Mouse (Mus musculus) left cerebral cortex, adult 11 months (tissue): Measurements from ENCODE around the gene Hibadh.

Experiments
- DNase-seq: peaks from one replicate; pipeline ENCODE4 v3.0.0; 2022; ENCODE audit warnings: low spot score

Gene Hibadh

DNA sequence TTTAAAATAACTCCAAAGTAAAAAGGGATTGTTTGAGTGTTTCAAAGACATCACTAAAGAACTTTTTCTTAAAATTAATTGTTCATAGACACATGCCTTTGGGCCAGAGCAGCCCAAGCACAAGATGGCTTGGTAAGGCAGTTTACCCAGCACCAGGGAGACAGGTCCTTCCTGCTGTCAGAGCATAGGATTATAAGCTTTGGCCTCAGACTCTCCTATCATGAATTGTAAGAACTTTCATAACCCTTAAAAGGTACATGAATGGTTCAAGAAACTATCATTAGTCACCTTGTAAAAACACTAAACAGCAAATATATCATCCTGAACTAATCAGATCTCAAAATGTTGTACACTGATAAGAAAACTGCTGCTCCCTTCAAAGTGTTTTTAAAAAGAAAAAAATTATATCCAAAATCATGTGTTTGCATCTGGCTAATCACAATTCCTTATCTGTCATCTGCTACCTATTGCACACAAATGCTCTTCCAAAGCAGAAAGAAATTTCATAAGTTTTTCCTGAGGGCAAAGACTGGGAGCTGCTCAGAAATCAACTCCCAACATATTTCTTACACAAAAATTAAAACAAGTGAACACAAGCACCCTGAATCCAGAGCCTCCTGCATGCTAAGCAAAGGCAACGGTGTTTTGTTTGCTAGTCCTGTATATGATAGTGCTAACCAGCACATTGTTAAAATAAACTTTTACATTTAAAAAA lies 1.6 kb downstream of the Hibadh start:
- DNase-seq: no peak

DNA sequence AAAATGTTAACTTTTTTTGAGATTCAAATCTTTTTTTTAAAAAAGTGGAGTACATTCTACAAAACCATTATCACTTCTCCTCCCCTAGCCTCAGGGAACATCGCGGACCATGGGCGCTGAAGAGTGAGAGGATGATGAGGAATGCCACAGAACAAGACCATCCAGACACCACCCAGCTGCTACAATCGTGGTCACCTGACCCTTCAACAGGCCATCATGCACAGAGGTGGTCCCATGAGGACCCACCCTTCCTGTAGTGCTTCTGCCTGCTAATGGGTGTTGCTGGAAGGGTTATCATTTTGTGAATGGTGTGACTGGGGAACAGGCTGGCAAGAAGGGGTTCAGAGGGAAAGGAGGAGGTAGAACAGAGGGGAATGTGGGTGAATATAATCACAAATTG lies 2.9 kb downstream of the Hibadh start:
- DNase-seq: no peak

DNA sequence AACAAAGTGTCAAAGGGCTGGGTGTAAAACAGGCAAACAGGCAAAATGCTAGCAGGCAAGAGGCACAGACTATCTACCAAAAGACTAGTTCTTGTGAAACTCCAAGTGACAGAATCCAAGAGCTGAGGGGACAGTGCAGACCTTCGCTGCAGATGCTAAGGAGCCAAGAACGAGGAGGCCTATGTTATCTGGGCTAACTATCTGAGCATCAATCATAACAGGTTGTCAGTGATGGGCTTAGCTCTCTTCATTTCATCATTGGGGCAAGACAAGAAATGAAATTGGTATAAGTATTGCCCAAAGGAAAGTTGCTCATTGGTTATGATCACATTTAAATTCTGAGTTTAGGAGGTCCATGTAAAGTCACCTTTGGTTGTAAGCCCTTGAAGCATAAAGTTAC lies 4.8 kb downstream of the Hibadh start:
- no peak for DNase-seq

DNA sequence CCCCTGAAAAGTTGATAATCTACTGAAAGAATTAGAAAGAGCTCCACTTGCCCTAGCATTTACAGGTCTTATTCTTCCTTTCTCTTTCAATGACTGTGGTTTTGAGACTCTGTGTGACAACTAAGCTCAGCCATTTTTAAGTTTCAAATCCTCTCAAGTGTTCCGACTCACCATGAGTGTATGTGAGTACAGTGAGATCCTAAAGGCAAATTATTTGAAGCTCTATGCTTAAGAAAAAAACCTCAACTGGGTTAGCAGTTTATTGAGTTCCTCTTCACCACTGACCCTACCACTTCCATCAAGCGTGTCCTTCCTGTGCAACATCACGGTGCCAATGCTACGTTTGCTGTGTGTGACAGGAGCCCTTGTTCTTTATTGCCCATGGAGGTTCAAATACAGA lies 9.6 kb downstream of the Hibadh start:
- no peak for DNase-seq

DNA sequence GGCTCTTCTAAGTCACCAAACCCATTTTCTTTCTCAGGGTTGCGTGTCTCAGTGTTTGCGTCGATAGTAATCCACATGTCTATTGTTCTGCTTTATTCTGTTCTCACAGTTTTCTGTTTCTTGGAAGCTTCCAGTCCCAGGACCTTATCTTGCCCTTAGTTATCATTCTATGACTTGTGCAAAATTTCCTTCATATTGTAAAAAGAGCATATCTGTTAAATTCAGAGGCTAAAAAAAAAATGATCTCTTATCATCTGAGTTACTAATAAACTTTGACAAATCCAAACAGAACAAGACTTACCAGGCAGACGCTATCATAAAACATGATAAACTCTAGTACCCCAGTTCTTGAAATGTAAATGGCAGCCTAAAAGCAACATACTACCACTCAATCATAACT lies 11.0 kb downstream of the Hibadh start:
- DNase-seq: no peak

DNA sequence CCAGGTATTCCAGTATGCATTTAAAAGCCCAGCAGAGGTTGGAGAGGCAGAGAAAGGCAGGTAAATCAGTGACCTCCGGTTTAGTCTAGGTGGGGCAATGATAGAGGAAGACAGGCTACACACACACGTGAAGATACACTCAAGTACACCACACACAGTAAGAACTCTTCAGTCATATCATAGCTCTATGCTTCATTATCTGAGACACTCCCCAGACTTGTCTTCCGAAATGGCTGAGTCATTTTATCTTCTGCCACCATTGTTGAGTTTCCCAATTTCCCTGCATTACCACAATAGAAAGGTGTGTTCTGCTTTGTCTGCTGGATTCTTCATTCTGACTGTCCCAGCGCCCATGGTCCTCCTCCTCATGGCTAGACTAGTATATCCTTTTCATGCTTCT lies 13.5 kb downstream of the Hibadh start:
- no peak for DNase-seq

DNA sequence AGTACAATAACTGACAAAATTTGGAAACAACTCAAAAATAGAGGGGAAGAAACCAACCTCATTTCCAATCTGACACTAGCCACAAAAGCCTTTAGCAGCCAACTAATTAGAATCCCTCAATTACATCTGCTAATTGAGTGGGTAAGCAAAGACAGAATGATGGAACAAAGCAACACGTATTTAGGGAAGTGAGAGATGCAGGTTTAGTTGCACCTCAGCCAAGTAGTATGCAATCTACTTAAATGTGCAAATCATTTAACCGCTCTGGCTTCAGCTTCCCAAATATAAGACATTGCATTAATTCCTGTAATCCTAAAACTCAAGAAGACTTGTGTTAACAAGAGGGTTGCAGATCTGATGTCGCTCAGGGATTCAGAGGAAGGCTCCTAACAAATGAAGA lies 16.4 kb downstream of the Hibadh start:
- DNase-seq: no peak

DNA sequence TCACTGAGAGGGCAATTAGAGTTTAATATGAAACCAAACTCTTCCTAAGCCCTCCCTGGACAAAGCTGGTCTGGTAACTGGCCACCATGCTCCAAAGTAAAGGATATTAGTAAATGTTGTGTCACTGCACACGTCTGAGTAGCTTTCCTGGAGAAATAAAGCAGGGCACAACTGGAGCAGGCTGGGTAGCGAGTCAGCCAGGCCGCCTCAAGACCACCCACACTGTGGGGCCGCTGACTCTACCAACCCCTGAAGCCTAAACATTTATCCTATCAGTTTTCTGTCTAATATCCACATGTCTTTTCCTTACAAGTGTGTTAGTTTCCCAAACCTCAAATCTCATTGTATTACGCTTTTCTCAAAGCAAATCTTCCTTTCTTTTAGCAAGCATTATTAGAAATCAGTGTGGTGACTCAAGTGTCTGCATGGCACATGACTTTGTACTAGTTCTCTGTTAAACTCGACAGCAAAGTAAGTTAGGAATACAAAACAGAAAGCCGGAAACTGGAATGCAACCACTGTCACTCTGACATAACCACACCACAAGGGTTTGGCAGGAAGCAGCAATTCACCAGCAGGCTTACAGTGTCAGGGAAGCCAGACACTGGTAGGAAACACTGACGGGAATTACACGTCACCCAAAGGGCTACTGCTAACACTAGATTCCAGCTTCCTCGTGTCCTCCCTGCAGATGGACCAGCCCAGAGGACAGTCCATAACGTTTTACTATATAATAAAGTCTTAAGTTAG lies 18.3 kb downstream of the Hibadh start:
- no peak for DNase-seq

DNA sequence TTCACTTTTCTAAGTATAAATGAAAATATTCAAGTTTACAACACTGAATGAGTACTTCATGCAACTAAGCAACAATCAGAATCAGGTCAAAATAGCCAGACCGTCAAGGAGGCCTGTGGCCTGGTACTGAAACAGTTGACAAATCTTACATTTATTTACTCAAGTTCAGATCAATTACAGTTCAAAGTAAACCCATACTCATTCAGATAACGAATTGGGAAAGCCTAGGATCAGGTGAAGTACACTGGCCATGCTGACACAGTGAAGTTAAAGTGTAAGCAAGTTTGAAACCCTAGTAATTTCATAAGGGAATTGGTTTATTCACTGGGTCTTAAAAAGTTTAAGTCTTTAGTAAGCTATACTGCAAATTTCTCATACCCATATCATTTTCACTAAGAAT lies 20.1 kb downstream of the Hibadh start:
- DNase-seq: no peak

DNA sequence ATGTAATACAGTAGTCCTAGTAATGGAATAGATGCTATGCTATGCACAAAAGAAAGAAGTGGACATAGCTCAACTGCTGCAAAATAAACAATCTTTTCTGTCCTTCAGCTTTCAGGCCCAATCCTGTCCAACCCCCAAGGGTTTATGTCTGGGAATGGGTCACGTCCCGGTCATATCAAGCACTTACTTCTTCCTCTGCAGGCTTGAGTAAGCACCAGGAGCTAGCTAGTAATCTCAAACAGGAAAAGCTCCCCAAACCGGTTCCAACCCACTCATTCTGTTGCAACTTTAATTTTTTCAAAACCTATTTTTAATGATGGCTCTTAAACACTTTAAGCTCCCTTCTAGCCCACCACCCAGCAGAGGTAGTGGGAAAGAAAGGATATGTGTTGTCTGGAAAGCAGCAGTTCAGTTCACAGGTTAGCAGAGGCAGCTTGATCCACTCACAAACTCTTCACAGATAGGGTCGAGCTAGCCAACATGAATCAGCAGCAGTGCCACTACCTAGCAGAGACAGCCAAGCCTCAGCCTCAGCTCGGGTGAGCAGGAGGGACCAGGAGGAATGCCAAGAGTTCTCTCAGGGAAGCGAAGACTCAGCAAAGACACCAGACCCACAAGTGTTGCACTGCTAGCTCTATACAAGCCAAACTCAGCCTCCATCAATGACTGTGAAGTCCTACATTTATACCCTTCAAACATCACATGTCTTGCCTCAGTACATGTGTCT lies 30.4 kb downstream of the Hibadh start:
- DNase-seq: no peak

DNA sequence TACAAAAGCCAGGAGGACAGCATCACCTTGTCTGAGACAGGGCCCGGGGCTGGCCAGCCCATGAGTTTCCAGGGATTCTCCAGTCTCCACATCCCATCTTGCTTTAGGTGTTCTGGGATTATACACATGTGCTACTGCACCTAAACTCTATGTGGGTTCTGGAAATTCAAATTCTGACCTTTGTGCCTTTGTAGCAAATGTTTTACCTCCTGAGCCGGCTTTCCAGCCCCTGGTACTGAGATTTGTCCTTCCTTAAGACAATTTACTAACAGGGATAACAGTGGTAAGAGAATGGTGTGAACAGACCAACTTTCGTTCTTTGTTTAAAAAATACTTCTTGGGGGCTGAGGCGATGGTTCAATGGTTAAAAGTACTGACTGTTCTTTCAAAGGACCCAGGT lies 32.1 kb downstream of the Hibadh start:
- no peak for DNase-seq

DNA sequence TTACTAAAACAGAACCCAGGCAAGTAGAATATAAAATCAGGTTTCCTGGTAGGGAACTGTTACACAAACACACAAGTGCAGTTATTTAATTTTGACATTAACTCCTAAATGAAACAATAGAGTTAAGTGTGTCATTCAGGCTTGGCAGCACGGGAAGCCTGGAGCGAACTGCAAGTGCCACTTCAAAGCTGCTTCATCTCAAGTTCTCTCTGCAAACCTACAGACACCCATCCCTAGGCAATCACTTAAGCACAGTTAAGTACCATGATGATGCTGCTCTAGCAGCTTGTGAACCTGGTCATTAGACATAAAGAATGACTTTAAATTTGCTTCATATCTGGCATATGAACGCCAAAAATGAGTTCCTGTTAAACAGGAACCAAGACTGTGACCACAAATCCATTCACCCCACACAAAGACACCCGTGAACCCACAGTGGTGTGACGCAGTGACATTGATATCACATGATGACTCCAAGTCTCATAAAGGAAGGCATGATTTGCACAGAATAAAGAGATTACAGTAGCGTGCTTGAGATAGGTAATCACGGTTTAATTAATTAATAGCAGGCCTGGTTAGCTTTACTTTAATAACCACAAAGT lies 33.3 kb downstream of the Hibadh start:
- DNase-seq: no peak

DNA sequence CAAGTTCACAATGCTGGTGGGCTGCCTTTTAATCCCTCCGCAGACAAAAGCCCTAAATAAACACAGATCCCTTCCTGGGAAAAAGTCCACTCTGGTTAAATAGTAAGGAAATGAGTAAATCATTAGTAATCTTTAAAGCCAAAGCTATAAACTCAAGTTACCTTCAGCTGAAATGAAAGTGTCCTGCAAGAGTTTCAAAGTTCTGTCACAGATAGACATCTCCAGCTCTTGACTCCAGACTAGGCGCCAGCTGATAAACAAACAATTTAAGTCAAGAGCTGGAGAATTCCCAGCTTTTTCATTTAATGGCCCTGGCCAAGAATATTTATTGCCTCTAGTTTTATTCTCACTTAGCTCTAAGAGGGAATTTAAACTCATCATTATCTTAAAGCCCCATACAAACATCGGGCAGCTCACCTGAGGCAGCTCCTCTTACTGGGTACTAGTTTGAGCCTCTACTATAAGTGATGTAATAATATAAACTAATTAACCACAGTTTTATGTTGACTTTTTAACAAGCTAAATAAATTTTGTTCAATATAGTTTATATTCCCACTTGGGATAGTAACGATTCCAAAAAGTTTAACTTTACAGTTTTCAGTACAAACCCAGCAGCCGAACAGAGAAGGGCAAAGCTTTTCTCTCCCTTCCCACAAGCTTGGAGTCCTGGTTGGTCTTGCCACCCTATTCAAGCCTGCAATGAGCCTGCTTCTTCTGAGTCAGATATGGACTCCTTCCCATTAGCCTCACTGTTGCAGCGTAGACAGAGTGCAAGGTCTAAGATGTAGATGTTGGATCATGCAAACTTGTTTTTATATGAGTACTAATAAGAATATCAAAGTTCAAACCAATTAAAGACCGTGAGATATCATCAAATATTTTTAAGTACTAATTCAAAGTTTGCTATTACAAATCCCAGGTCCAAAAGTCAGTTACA lies 38.2 kb downstream of the Hibadh start:
- DNase-seq: no peak

DNA sequence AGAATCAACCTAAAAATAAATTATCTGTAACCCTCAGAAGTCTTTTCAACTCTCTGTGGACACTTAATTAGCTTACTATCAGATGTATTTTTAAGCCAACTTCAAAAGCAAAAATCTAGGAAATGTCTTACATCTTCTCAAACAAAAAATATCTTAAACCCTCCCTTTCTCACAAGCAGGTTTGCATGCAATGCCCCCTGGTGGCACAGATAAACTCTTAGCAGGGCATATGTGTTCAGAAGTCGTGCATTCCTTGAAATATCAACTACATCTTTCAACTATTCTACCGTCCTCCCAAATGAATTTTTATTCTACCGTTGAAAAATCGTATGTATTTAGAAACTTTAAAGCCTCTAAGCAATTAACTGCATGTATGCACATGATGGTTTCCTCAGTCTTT lies 39.1 kb downstream of the Hibadh start:
- peak; percentile 4 for DNase-seq

DNA sequence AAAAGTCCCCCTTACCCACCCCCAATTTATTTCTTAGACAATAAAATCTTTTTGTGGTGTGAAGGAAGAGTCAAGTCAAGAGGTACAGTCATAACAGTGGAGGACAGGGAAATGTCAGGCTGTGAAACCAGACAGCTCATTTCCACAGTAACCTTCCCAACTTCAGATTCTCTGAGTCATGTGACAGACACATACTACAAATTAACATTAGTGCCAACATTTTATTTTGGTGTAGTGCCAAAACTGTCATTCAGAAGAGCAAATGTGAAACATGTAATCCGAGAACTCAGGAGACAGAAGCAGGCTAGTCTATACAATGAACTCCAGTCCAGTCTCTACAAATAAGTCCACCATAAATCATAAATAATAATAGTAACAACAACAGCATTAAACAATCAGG lies 45.4 kb downstream of the Hibadh start:
- DNase-seq: no peak

DNA sequence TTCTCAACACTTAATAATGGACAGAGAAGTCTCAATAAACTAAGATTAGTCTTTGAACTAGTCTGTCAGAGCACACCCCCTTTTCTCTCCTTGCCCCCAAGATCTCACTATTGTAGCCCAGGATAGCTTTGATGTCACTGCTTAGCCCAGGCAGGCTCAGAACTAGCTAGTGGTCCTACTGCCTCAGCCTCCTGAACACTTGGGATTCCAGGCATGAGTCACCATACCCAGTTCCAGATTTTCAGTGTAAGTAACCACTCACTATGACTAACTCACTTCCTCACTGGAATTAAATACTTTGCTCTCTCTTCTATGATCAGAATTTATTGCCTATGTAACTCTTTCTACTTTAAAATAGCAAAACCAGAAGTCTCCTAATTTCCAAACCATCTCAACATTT lies 53.6 kb downstream of the Hibadh start:
- DNase-seq: no peak

DNA sequence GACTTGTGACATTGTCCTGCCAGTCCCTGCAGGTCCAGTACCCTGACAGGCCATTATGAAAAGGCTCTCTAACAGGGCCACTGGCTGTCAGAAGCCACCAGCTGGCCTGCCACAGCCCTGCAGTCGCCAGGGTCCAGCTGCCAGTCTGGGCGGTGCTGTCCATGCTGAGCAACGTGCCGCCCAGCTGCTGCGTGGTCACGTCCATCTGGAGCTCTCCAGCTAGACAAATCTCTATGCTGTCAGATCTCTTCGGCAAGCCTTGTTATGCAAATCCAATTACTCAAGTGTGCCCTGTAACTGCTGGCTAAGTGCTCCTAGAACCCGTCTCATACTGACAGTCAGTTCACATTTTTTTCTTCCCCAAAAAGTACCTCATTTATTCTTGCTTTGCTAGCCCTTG lies 55.8 kb downstream of the Hibadh start:
- peak; percentile 19 for DNase-seq

DNA sequence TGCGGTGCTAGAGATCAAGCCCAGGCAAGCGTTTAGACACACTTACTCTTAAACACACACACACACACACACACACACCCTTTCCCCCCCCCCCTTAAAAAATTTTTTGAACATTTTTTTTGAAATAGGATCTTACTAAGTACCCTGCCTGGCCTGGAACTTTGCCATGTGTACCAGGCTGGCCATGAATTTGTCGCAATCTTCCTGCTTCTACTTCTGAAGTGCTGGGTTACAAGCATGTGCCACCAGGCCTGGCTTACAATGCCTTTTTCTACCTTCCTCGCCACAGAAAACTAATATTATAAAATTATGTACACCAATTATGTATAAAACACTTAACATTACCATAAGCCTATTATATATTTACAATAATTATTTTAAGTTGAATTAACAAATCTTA lies 59.1 kb downstream of the Hibadh start:
- DNase-seq: no peak

DNA sequence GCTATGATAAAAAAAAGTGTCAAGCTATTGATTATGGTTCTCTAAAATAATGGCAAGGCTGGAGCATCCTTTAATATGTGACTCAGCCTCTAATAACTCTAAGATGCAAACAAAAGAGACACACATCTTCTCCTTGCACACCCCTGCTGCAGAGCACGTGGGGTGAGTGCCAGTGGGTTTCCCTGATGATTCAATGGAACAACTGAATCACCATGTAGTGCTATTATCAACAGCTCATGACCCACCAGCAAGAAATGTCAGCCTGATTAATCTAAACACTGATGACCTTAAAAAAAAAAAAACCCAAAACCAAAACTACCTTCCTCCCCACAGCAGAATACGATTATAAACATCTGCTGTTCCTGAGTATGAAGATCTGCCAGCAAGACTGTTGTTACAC lies 61.9 kb downstream of the Hibadh start:
- DNase-seq: no peak

DNA sequence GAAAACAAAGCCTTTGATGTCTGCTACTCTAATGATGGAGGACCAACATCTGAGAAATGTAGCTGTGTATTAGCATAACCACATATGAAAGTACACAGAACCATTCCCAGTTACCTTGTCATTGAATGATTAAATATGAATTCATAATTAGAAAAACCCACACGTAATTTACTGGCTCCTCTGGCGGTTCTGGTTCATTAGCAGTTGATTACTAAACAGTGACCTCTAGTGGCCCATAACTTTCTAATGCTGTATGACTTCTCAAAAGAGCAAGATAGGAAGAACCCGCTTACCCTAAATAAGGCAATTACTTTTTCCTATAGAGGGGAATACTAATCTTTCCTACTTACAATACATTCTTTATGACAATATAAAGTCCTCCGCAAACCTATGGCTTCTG lies 62.9 kb downstream of the Hibadh start:
- peak; percentile 15 for DNase-seq

DNA sequence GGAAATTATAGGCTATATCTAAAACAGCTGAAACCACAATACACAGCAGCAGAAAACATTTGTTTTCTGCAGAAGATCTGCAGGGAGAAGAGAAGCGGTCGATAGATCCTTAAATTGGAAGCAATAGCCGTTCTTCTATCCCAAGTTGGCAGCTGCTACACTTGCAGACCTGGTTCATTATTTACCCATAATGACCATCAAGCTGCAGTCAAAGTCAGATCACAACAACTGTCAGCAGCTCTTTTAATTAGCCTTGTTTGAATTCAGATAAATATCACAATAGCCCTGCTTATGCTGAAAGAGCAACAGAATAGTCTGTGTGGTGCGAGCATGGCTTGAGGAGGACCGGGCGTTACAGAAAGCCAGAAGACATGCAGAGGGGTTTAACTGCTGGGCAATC lies 71.5 kb downstream of the Hibadh start:
- no peak for DNase-seq
